Mouse (Mus musculus) thymus, adult 18-20 months (tissue): ENCODE measurements around the gene Prtg.

Experiments used
- DNase-seq, 2 experiments: peaks; one replicate each; pipeline ENCODE4 v3.0.0; 2022; ENCODE audit warnings: mixed read lengths in 2 of 2

Prtg gene

GRCm38 (mm10) chr9:72806731-72807419 is at the start of gene Prtg:
Gene Prtg (plus strand): TSS chr9:72806874.
- DNase-seq = no peak

- DNase-seq = no peak
These were observed 49.5 kb upstream of the Prtg start for GRCm38 (mm10) chr9:72757143-72757542.

- DNase-seq = no peak
These were observed 48.0 kb upstream of the Prtg start for GRCm38 (mm10) chr9:72758705-72759131.

- DNase-seq = no peak
These were observed 43.5 kb upstream of the Prtg start for GRCm38 (mm10) chr9:72763050-72763718.

GRCm38 (mm10) chr9:72766789-72767349 is 39.8 kb upstream of the Prtg start:
- peak; percentile 64 to 76 for DNase-seq

GRCm38 (mm10) chr9:72775022-72775421 is 31.7 kb upstream of the Prtg start:
- DNase-seq = no peak

- no peak for DNase-seq
These were observed 27.7 kb upstream of the Prtg start for GRCm38 (mm10) chr9:72779004-72779403.

GRCm38 (mm10) chr9:72779733-72780132 is 26.9 kb upstream of the Prtg start:
- DNase-seq = no peak

GRCm38 (mm10) chr9:72780694-72781093 is 26.0 kb upstream of the Prtg start:
- no peak for DNase-seq

GRCm38 (mm10) chr9:72781466-72781865 is 25.2 kb upstream of the Prtg start:
- no peak for DNase-seq

GRCm38 (mm10) chr9:72782121-72782520 is 24.6 kb upstream of the Prtg start:
- no peak for DNase-seq

GRCm38 (mm10) chr9:72787732-72788131 is 18.9 kb upstream of the Prtg start:
- DNase-seq = no peak

GRCm38 (mm10) chr9:72790530-72791212 is 16.0 kb upstream of the Prtg start:
- no peak for DNase-seq

- no peak for DNase-seq
These were observed 15.5 kb upstream of the Prtg start for GRCm38 (mm10) chr9:72791213-72791582.

- no peak for DNase-seq
These were observed 15.0 kb upstream of the Prtg start for GRCm38 (mm10) chr9:72791681-72792080.

GRCm38 (mm10) chr9:72795243-72795642 is 11.4 kb upstream of the Prtg start:
- DNase-seq = no peak

GRCm38 (mm10) chr9:72797136-72797621 is 9.5 kb upstream of the Prtg start:
- DNase-seq = peak; percentile 56 to 62

- no peak for DNase-seq
These were observed 3.4 kb upstream of the Prtg start for GRCm38 (mm10) chr9:72803280-72803679.

- DNase-seq = no peak
These were observed 528 bp upstream of the Prtg start for GRCm38 (mm10) chr9:72806146-72806545.

- peak; percentile 24 to 32 for DNase-seq
These were observed 839 bp downstream of the Prtg start for GRCm38 (mm10) chr9:72807420-72808005.

- DNase-seq = no peak
These were observed 1.5 kb downstream of the Prtg start for GRCm38 (mm10) chr9:72808176-72808575.

- no peak for DNase-seq
These were observed 1.9 kb downstream of the Prtg start for GRCm38 (mm10) chr9:72808586-72808985.

GRCm38 (mm10) chr9:72809077-72809476 is 2.4 kb downstream of the Prtg start:
- DNase-seq = no peak
